9 mouse cellular contexts compared by ENCODE assay signal in genomic region chr6:91301839-91302238, GRCm38 (mm10).
DNase-seq lines count a peak whose midpoint lies in the region; ATAC-seq lines count a peak whose summit lies in the region.
"Had no signal": no experiment of that assay in that cellular context is flagged by ENCODE, and none has a peak within 500 bp of the region (broad histone marks: within the 10 kb centered on the region; RNA-seq: fewer than 3 reads in every experiment).

No protein-coding gene starts in this region.

- DNase-seq in cerebellum, adult 11-12 months = peak; percentile 42
- no peak for DNase-seq in cerebellum, postnatal 36 days
- DNase-seq in hindbrain, embryonic 14.5 days (ENCODE audit: low spot score) = peak; percentile 80
- peak; percentile 90 to 95 for DNase-seq in right cerebral cortex, postnatal 10 days (ENCODE audit: low spot score in 2 of 2)
- no peak for DNase-seq in natural killer cell, adult 2 months (ENCODE audit: low spot score in 2 of 2)
- DNase-seq: thymus, postnatal 14 days had no signal

- H3K27ac ChIP-seq in hindbrain, embryonic 14.5 days = peak overlapping the region; percentile 91
- H3K27ac ChIP-seq in lung, embryonic 15.5 days = no peak overlapping the region
- no peak overlapping the region for H3K27ac ChIP-seq in intestine, embryonic 15.5 days

- ATAC-seq in hindbrain, embryonic 14.5 days (ENCODE audit: low FRiP score) = peak; percentile 92
- peak; percentile 69; the same call in 1 of the 2 replicates for ATAC-seq in lung, embryonic 15.5 days (ENCODE audit: borderline replicate concordance, extremely low read depth, low FRiP score, low TSS enrichment)
- ATAC-seq in megakaryocyte progenitor cell, adult 5-6 weeks (replicated peaks; ENCODE audit: poor library complexity) = no peak
- ATAC-seq in intestine, embryonic 15.5 days = no peak

- H3K27me3 ChIP-seq in hindbrain, embryonic 14.5 days (ENCODE audit: control insufficient read depth, insufficient read depth, low read length) = no peaks in the 10 kb centered on the region
- no peaks in the 10 kb centered on the region; the same call in 1 of the 2 replicates for H3K27me3 ChIP-seq in lung, embryonic 15.5 days
- peaks cover 3% of the 10 kb centered on the region; the same call in 1 of the 2 replicates for H3K27me3 ChIP-seq in intestine, embryonic 15.5 days (replicated peaks)

- H3K4me3 ChIP-seq in hindbrain, embryonic 14.5 days (replicated peaks; ENCODE audit: low read length) = no peak overlapping the region
- H3K4me3 ChIP-seq in lung, embryonic 15.5 days = no peak overlapping the region
- no peak overlapping the region for H3K4me3 ChIP-seq in intestine, embryonic 15.5 days (replicated peaks)

- peaks cover 36% of the 10 kb centered on the region for H3K4me1 ChIP-seq in hindbrain, embryonic 14.5 days (replicated peaks; ENCODE audit: control insufficient read depth, insufficient read depth, low read length)
- peaks cover 13% of the 10 kb centered on the region for H3K4me1 ChIP-seq in lung, embryonic 15.5 days
- H3K4me1 ChIP-seq in intestine, embryonic 15.5 days (replicated peaks) = no peaks in the 10 kb centered on the region

- no peaks in the 10 kb centered on the region for H3K9me3 ChIP-seq in hindbrain, embryonic 14.5 days (ENCODE audit: control insufficient read depth, low read length)
- no peaks in the 10 kb centered on the region for H3K9me3 ChIP-seq in lung, embryonic 15.5 days
- H3K9me3 ChIP-seq in intestine, embryonic 15.5 days = no peaks in the 10 kb centered on the region

- H3K4me2 ChIP-seq in hindbrain, embryonic 14.5 days (replicated peaks) = no peak overlapping the region
- H3K4me2 ChIP-seq in lung, embryonic 15.5 days = no peak overlapping the region
- no peak overlapping the region for H3K4me2 ChIP-seq in intestine, embryonic 15.5 days (replicated peaks)

- no peak overlapping the region for H3K9ac ChIP-seq in hindbrain, embryonic 14.5 days
- no peak overlapping the region for H3K9ac ChIP-seq in lung, embryonic 15.5 days
- no peak overlapping the region for H3K9ac ChIP-seq in intestine, embryonic 15.5 days

- 5% methylated on average over 1 of the region's 1 CpGs for WGBS in hindbrain, embryonic 14.5 days
- WGBS in lung, embryonic 15.5 days = 36% methylated on average over 1 of the region's 1 CpGs
- WGBS in intestine, embryonic 15.5 days = 58% methylated on average over 1 of the region's 1 CpGs

- H3K36me3 ChIP-seq in hindbrain, embryonic 14.5 days (replicated peaks; ENCODE audit: control insufficient read depth, insufficient read depth) = no peaks in the 10 kb centered on the region
- H3K36me3 ChIP-seq in lung, embryonic 15.5 days = no peaks in the 10 kb centered on the region
- no peaks in the 10 kb centered on the region for H3K36me3 ChIP-seq in intestine, embryonic 15.5 days

Comparison
In these comparisons a context has a peak if more than half of its experiments do, and no peak if none do; other contexts are left out.
1. DNase-seq: peak in cerebellum, adult 11-12 months (single experiment), hindbrain, embryonic 14.5 days (single experiment) and right cerebral cortex, postnatal 10 days (2 of 2); none in cerebellum, postnatal 36 days (0 of 2) and natural killer cell, adult 2 months (0 of 2).
2. ATAC-seq: peak in hindbrain, embryonic 14.5 days (single experiment) and lung, embryonic 15.5 days (single experiment); none in megakaryocyte progenitor cell, adult 5-6 weeks (single experiment) and intestine, embryonic 15.5 days (single experiment).